Mouse (Mus musculus): ENCODE measurements around the gene Fbxo27. TPM values are rescaled to one million over a fixed set of nuclear protein-coding genes. Genes with fewer than 3 reads are reported as not detected.

Fbxo27 gene
- polyA plus RNA-seq, 1 experiment: 3.7 TPM

DNA sequence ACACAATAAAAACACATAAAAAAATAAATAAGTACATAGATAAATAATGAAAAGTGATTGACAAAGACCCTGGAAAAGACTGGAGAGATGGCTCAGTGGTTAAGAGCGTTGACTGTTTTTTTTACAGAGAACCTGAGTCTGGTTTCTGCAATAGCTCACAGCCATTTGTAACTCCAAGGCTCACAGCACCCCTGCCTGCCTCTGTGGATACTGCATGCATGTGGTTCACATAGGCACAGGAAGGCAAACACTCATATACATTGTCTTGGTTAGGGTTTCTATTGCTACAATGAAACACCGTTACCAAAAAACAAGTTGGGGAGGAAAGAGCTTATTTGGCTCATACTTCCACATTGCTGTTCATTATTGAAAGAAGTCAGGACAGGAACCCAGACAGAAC, 22.9 kb downstream of the Fbxo27 start:
- 91% methylated on average over 2 of the region's 2 CpGs for WGBS
- DNase-seq (ENCODE audit: low read depth in 1 of 2, low spot score in 2 of 2): no peak
- no peak overlapping the region for H3K4me3 ChIP-seq (ENCODE audit: extremely low read depth, insufficient read depth, insufficient read length)

DNA sequence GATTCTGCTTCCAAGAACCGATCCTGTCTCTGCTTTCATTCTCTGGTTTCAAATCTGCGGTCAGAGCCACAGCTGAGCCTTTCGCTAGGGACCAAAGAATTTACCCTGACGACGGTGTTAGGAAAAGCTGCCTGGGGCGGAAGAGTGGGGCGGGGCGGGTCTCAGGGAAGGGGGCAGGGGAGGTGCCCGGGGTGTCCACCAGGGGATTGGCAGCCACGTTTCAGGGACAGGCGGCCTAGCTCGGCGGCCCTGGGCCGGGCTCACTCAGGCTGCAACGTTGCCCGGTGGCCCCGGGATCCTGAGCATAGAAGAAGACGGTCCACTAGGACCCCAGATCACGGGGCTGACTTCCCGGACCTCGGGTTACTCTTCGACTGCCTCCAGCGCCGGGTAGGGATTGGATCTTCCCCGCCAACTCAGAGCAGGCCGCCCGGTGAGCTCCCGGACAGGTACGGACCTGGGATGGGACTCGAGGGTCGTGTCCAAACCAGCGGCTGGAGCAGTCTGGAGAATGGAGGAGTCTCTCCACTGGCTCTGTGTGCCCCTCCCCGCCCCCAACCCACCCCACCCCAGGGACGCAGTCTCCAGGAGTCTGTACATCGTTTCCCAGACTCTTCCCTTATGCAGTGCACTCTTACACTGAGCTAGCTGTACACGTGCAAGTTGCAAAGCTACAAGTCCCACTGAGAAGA, 24.1 kb downstream of the Fbxo27 start, which contains the start of gene Fbxo17:
TSS of gene Fbxo17 (plus strand) at position 215 of the 692 bp plus-strand sequence.
- Histone ChIP-seq H3K27me3 (ENCODE audit: control insufficient read depth, insufficient read depth, low read length) (no peaks in the 10 kb centered on the region), H3K4me3 (ENCODE audit: extremely low read depth, insufficient read depth, insufficient read length) (peak within 1 kb of the TSS; percentile 47), H3K27ac (ENCODE audit: insufficient read depth, low read length) (no peak within 1 kb of the TSS), H3K4me1 (ENCODE audit: control insufficient read depth, insufficient read depth, insufficient read length) (no peaks in the 10 kb centered on the region), H3K36me3 (ENCODE audit: control insufficient read depth, insufficient read depth, low read length) (no peaks in the 10 kb centered on the region)
- no peak for TF ChIP-seq POLR2A (IDR thresholded peaks at IDR 0.05; ENCODE audit: low read depth, low read length)
- TF ChIP-seq CTCF (IDR thresholded peaks at IDR 0.05; ENCODE audit: extremely low read depth, insufficient read depth, insufficient read length, insufficient replicate concordance): no peak
- peak in 1 of 2 experiments; percentile 24 for DNase-seq (ENCODE audit: low read depth in 1 of 2, low spot score in 2 of 2)
- WGBS: 9% methylated on average over 36 of the region's 36 CpGs

More for the DNA sequence above, 22.9 kb downstream of the Fbxo27 start:
- Histone ChIP-seq H3K27me3 (ENCODE audit: control insufficient read depth, insufficient read depth, low read length) (no peaks in the 10 kb centered on the region), H3K4me1 (ENCODE audit: control insufficient read depth, insufficient read depth, insufficient read length) (no peaks in the 10 kb centered on the region), H3K27ac (ENCODE audit: insufficient read depth, low read length) (no peak overlapping the region), H3K36me3 (ENCODE audit: control insufficient read depth, insufficient read depth, low read length) (no peaks in the 10 kb centered on the region)
- TF ChIP-seq CTCF (IDR thresholded peaks at IDR 0.05; ENCODE audit: extremely low read depth, insufficient read depth, insufficient read length, insufficient replicate concordance) (no peak), POLR2A (IDR thresholded peaks at IDR 0.05; ENCODE audit: low read depth, low read length) (no peak)

DNA sequence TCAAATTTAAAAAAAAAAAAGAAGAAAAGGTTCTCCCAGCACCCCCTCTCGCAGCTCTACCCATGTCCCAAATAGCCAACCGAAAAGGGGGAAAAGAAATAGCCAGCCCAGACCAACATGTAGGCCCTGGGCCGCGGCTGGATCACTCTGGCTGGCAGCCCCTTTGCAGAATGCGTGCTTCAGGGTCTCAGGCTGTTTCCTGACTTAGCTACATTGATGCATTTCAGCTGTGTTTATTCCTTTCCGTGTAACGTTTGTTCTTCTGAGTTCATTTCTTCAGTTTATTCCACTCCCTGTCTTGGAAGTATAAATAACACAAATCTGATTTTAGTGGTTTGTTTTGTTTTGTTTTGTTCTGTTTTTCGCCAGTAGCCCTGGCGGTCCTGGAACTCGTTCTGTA, 25.1 kb downstream of the Fbxo27 start:
- TF ChIP-seq POLR2A (IDR thresholded peaks at IDR 0.05; ENCODE audit: low read depth, low read length) (no peak), CTCF (IDR thresholded peaks at IDR 0.05; ENCODE audit: extremely low read depth, insufficient read depth, insufficient read length, insufficient replicate concordance) (no peak)
- Histone ChIP-seq H3K4me3 (ENCODE audit: extremely low read depth, insufficient read depth, insufficient read length) (no peak overlapping the region), H3K36me3 (ENCODE audit: control insufficient read depth, insufficient read depth, low read length) (no peaks in the 10 kb centered on the region), H3K27ac (ENCODE audit: insufficient read depth, low read length) (no peak overlapping the region), H3K4me1 (ENCODE audit: control insufficient read depth, insufficient read depth, insufficient read length) (no peaks in the 10 kb centered on the region), H3K27me3 (ENCODE audit: control insufficient read depth, insufficient read depth, low read length) (no peaks in the 10 kb centered on the region)
- DNase-seq (ENCODE audit: low read depth in 1 of 2, low spot score in 2 of 2): no peak
- WGBS: 89% methylated on average over 10 of the region's 10 CpGs

DNA sequence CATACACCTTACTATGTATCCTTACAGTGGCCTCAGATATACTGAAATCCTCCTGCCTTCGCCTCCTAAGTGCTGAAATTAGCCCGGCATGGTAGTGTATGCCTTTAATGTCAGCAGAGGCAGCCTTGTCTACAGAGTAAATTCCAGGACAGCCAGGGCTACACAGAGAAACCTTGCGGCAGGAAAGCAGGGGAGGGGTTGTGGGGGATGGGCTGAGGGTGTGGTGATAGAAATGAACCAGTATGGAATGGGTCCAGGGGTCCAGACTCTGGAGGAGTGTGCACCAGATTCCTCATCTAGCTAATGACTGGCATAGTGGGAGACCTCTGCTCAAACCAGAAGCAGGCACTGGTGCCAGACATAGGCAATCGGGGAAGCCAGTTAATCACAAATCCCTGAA, 26.5 kb downstream of the Fbxo27 start:
- no peak for DNase-seq (ENCODE audit: low read depth in 1 of 2, low spot score in 2 of 2)
- Histone ChIP-seq H3K36me3 (ENCODE audit: control insufficient read depth, insufficient read depth, low read length) (no peaks in the 10 kb centered on the region), H3K4me1 (ENCODE audit: control insufficient read depth, insufficient read depth, insufficient read length) (no peaks in the 10 kb centered on the region), H3K4me3 (ENCODE audit: extremely low read depth, insufficient read depth, insufficient read length) (no peak overlapping the region), H3K27ac (ENCODE audit: insufficient read depth, low read length) (no peak overlapping the region), H3K27me3 (ENCODE audit: control insufficient read depth, insufficient read depth, low read length) (no peaks in the 10 kb centered on the region)
- WGBS: 76% methylated on average over 4 of the region's 4 CpGs
- TF ChIP-seq POLR2A (IDR thresholded peaks at IDR 0.05; ENCODE audit: low read depth, low read length) (no peak), CTCF (IDR thresholded peaks at IDR 0.05; ENCODE audit: extremely low read depth, insufficient read depth, insufficient read length, insufficient replicate concordance) (no peak)

DNA sequence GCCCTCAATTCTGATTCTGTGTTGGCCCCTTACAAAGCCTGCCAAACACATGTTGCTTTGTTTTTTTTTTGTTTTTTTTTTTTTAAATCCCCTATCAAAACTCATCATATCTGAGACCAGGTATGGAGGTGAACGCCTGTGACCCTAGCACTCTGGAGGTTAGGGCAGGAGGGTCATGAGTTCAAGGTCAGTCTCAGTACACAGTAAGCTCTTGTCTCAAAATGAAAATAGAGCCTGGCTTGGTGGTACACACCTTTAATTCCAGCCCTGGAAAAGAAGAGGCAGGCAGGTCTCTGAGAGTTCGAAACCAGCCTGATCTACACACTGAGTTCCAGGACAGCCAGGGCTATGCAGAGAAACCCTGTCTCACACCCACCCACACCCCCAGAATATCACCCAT, 27.0 kb downstream of the Fbxo27 start:
- Histone ChIP-seq H3K4me1 (ENCODE audit: control insufficient read depth, insufficient read depth, insufficient read length) (no peaks in the 10 kb centered on the region), H3K4me3 (ENCODE audit: extremely low read depth, insufficient read depth, insufficient read length) (no peak overlapping the region), H3K27ac (ENCODE audit: insufficient read depth, low read length) (no peak overlapping the region), H3K27me3 (ENCODE audit: control insufficient read depth, insufficient read depth, low read length) (no peaks in the 10 kb centered on the region), H3K36me3 (ENCODE audit: control insufficient read depth, insufficient read depth, low read length) (no peaks in the 10 kb centered on the region)
- no peak for DNase-seq (ENCODE audit: low read depth in 1 of 2, low spot score in 2 of 2)
- 88% methylated on average over 2 of the region's 2 CpGs for WGBS
- TF ChIP-seq POLR2A (IDR thresholded peaks at IDR 0.05; ENCODE audit: low read depth, low read length) (no peak), CTCF (IDR thresholded peaks at IDR 0.05; ENCODE audit: extremely low read depth, insufficient read depth, insufficient read length, insufficient replicate concordance) (no peak)

DNA sequence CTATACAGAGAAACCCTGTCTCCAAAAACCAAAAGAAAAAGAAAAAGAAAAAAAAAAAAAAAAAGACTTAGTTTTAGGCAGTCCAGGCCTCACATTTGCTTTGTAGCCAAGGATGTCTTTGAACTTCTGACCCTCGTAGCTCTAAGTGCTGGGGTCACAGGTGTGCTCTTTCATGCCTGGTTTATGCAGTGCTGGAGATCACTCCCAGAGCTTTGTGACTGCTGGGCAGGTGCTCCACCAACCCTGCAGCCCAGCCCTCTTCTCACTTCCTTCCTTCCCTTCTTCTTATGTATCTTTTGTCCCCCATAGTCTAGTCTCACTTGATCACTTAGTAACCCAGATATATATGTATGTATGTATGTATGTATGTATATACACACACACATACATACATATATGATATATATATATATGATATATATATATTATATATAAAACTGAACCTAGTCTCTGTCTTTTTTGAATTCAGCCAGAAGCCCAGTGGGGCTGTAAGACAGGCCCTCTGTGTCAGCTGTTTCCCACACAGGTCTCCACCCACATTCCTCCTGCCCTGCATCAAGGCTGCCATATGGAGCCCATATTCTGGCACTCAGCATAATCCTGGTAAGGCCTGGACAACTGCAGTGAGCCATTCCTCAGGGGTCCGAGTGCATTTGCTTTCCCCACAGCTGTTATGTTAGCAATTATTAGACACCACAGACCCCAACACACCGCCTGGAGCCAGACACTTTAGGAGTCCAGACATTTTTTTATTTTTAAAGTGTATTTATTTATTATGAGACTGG, 28.3 kb downstream of the Fbxo27 start:
- H3K36me3 ChIP-seq (ENCODE audit: control insufficient read depth, insufficient read depth, low read length): no peaks in the 10 kb centered on the region
- no peak for DNase-seq (ENCODE audit: low read depth in 1 of 2, low spot score in 2 of 2)
- TF ChIP-seq CTCF (IDR thresholded peaks at IDR 0.05; ENCODE audit: extremely low read depth, insufficient read depth, insufficient read length, insufficient replicate concordance) (no peak), POLR2A (IDR thresholded peaks at IDR 0.05; ENCODE audit: low read depth, low read length) (no peak)
- H3K4me1 ChIP-seq (ENCODE audit: control insufficient read depth, insufficient read depth, insufficient read length): no peaks in the 10 kb centered on the region
- H3K4me3 ChIP-seq (ENCODE audit: extremely low read depth, insufficient read depth, insufficient read length): no peak overlapping the region
- WGBS: 74% methylated on average over 3 of the region's 3 CpGs
- H3K27me3 ChIP-seq (ENCODE audit: control insufficient read depth, insufficient read depth, low read length): no peaks in the 10 kb centered on the region
- H3K27ac ChIP-seq (ENCODE audit: insufficient read depth, low read length): no peak overlapping the region

DNA sequence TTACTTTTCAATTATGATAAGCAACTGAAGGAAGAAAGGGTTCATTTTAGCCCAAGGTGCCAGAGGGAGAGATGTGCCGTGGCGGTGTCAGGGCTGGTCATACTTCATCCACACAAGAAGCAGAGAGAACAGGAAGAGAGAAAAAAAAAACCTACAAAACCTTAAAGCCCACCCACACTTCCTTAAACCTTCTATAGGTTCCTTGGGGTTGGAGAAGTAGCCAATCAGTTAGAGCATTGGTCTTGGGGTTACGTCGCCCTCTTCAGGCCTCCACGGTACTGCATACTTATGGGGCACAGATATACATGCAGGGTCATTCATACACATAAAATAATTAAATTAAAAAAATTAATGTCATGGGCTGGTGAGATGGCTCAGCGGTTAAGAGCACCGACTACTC, 29.4 kb downstream of the Fbxo27 start:
- WGBS: 94% methylated on average over 7 of the region's 7 CpGs
- Histone ChIP-seq H3K27ac (ENCODE audit: insufficient read depth, low read length) (no peak overlapping the region), H3K36me3 (ENCODE audit: control insufficient read depth, insufficient read depth, low read length) (no peaks in the 10 kb centered on the region), H3K4me1 (ENCODE audit: control insufficient read depth, insufficient read depth, insufficient read length) (no peaks in the 10 kb centered on the region), H3K27me3 (ENCODE audit: control insufficient read depth, insufficient read depth, low read length) (no peaks in the 10 kb centered on the region), H3K4me3 (ENCODE audit: extremely low read depth, insufficient read depth, insufficient read length) (no peak overlapping the region)
- TF ChIP-seq POLR2A (IDR thresholded peaks at IDR 0.05; ENCODE audit: low read depth, low read length) (no peak), CTCF (IDR thresholded peaks at IDR 0.05; ENCODE audit: extremely low read depth, insufficient read depth, insufficient read length, insufficient replicate concordance) (no peak)
- DNase-seq (ENCODE audit: low read depth in 1 of 2, low spot score in 2 of 2): no peak

Measured in spleen, adult 2 months (tissue).